Mouse (Mus musculus): ENCODE measurements around the gene Set. TPM values are rescaled to one million over a fixed set of nuclear protein-coding genes. Genes with fewer than 3 reads are reported as not detected.
A peak's percentile ranks its signal among the peaks of the same experiment; 100 is the strongest.

Gene Set
- polyA plus RNA-seq, 1 experiment, result 1,058 TPM

DNA sequence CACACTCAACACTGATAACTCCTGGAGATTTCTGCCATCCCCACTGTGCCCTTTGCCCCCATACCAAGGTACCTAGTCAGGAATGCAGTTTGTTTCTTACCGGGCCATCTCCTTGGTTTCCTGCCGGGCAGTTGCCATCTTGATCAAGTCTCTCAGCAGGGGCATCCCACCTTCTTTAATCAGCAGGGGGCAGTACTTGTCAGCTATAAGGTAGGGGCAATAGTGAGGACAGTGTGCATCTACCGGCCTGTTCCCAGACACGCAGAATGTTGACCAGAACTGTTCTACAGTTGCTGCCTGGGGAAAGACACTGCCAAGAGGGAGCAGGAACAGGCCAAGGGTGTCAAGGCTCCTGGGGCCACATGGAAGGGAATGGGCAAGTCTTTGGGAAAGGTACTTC, 43.0 kb downstream of the Set start:
- Histone ChIP-seq H3K36me3 (ENCODE audit: control insufficient read depth, insufficient read depth, low read length, poor library complexity, severe bottlenecking) (peaks cover 2% of the 10 kb centered on the region; the same call in 1 of the 2 replicates), H3K27ac (ENCODE audit: insufficient read depth, low read length) (no peak overlapping the region), H3K4me1 (ENCODE audit: control insufficient read depth, insufficient read depth, low read length) (no peaks in the 10 kb centered on the region), H3K4me3 (ENCODE audit: low read depth, low read length) (no peak overlapping the region), H3K9ac (ENCODE audit: low read depth, poor library complexity, severe bottlenecking) (no peak overlapping the region), H3K27me3 (ENCODE audit: control insufficient read depth, insufficient read depth, low read length, poor library complexity, severe bottlenecking) (no peaks in the 10 kb centered on the region), H3K9me3 (replicated peaks; ENCODE audit: control insufficient read depth, insufficient read depth, low read length, poor library complexity, severe bottlenecking) (no peaks in the 10 kb centered on the region)
- TF ChIP-seq CTCF (IDR thresholded peaks at IDR 0.05; ENCODE audit: low read depth, low read length) (peak; percentile 6), POLR2A (IDR thresholded peaks at IDR 0.05; ENCODE audit: insufficient read depth, low read length) (no peak)

DNA sequence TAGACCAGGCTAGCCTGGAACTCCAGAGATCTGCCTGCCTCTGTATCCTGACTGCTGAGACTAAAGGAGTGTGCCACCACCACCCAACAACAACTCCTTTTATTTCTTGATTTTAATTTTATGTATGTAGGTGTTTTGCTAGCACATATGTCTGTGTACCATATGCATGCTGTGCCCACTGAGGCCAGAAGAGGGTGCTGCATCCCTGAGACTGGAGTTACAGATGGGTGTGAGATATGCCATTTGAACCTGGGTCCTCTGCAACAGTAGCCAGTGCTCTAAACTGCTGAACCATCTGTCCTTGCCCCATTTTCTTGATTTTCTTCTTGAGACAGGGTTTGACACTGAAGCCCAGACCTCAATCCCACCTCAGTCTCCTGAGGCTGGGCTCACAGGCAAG, 49.2 kb downstream of the Set start:
- H3K9me3 ChIP-seq (replicated peaks; ENCODE audit: control insufficient read depth, insufficient read depth, low read length, poor library complexity, severe bottlenecking), result no peaks in the 10 kb centered on the region
- no peak overlapping the region for H3K9ac ChIP-seq (ENCODE audit: low read depth, poor library complexity, severe bottlenecking)
- H3K27me3 ChIP-seq (ENCODE audit: control insufficient read depth, insufficient read depth, low read length, poor library complexity, severe bottlenecking), result no peaks in the 10 kb centered on the region
- no peaks in the 10 kb centered on the region for H3K4me1 ChIP-seq (ENCODE audit: control insufficient read depth, insufficient read depth, low read length)
- H3K27ac ChIP-seq (ENCODE audit: insufficient read depth, low read length), result no peak overlapping the region; the same call in 1 of the 2 replicates
- no peak overlapping the region for H3K4me3 ChIP-seq (ENCODE audit: low read depth, low read length)
- H3K36me3 ChIP-seq (ENCODE audit: control insufficient read depth, insufficient read depth, low read length, poor library complexity, severe bottlenecking), result peaks cover 9% of the 10 kb centered on the region
- TF ChIP-seq POLR2A (IDR thresholded peaks at IDR 0.05; ENCODE audit: insufficient read depth, low read length), result no peak
- TF ChIP-seq CTCF (IDR thresholded peaks at IDR 0.05; ENCODE audit: low read depth, low read length), result peak; percentile 89

DNA sequence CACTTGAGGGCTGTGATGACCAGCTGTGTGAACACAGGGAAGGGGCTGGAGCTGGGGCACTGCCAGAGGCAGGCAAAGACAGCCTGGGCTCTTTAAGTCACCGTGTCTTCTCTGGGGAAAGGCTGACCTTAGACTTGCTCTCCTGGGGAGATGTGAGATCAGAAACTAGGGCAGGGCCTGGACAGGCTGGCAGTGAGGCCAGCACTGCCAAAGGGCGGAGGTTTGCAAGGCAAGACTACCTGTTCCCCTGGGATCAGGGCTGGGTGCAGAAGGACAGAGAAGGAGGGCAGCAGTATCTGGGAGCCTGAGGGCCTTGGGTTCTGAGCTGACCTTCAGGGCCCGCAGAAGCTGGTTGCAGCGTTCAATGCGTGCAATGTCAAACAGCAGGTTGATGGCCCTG, 50.5 kb downstream of the Set start:
- H3K4me3 ChIP-seq (ENCODE audit: low read depth, low read length), result no peak overlapping the region
- no peak overlapping the region for H3K9ac ChIP-seq (ENCODE audit: low read depth, poor library complexity, severe bottlenecking)
- peaks cover 7% of the 10 kb centered on the region for H3K36me3 ChIP-seq (ENCODE audit: control insufficient read depth, insufficient read depth, low read length, poor library complexity, severe bottlenecking)

DNA sequence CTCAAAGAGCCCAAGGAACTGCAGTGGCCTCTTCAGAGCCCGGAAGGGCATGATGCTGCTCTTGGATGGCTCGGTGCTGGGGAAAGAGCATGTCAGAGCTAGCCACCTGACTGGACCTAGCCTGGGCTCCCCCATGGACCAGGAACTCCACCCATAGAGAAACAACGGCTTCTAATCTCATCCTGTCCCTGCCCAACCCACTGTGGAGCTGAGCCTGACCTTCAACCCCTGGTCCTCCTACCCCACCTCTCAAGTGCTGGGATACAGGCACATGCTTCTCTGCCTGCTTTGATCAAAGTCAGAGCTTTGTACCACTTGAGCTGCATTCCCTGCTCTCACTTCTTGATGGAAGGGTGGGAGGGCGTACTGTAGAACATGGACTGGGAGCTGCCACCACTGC, 51.1 kb downstream of the Set start:
- peaks cover 6% of the 10 kb centered on the region for H3K36me3 ChIP-seq (ENCODE audit: control insufficient read depth, insufficient read depth, low read length, poor library complexity, severe bottlenecking)
- H3K27me3 ChIP-seq (ENCODE audit: control insufficient read depth, insufficient read depth, low read length, poor library complexity, severe bottlenecking), result no peaks in the 10 kb centered on the region
- no peak overlapping the region for H3K27ac ChIP-seq (ENCODE audit: insufficient read depth, low read length)
- H3K4me1 ChIP-seq (ENCODE audit: control insufficient read depth, insufficient read depth, low read length), result no peaks in the 10 kb centered on the region
- H3K9ac ChIP-seq (ENCODE audit: low read depth, poor library complexity, severe bottlenecking), result no peak overlapping the region
- no peak overlapping the region for H3K4me3 ChIP-seq (ENCODE audit: low read depth, low read length)
- no peaks in the 10 kb centered on the region for H3K9me3 ChIP-seq (replicated peaks; ENCODE audit: control insufficient read depth, insufficient read depth, low read length, poor library complexity, severe bottlenecking)
- no peak for TF ChIP-seq EP300 (IDR thresholded peaks at IDR 0.05; ENCODE audit: insufficient read depth, low read depth, low read length)

More for the DNA sequence above, 50.5 kb downstream of the Set start:
- H3K27ac ChIP-seq (ENCODE audit: insufficient read depth, low read length), result no peak overlapping the region
- no peaks in the 10 kb centered on the region for H3K9me3 ChIP-seq (replicated peaks; ENCODE audit: control insufficient read depth, insufficient read depth, low read length, poor library complexity, severe bottlenecking)
- TF ChIP-seq EP300 (IDR thresholded peaks at IDR 0.05; ENCODE audit: insufficient read depth, low read depth, low read length), result no peak
- TF ChIP-seq POLR2A (IDR thresholded peaks at IDR 0.05; ENCODE audit: insufficient read depth, low read length), result no peak
- TF ChIP-seq CTCF (IDR thresholded peaks at IDR 0.05; ENCODE audit: low read depth, low read length), result no peak
- H3K27me3 ChIP-seq (ENCODE audit: control insufficient read depth, insufficient read depth, low read length, poor library complexity, severe bottlenecking), result no peaks in the 10 kb centered on the region
- no peaks in the 10 kb centered on the region for H3K4me1 ChIP-seq (ENCODE audit: control insufficient read depth, insufficient read depth, low read length)

- Histone ChIP-seq H3K9me3 (replicated peaks; ENCODE audit: control insufficient read depth, insufficient read depth, low read length, poor library complexity, severe bottlenecking) (no peaks in the 10 kb centered on the region), H3K4me1 (ENCODE audit: control insufficient read depth, insufficient read depth, low read length) (no peaks in the 10 kb centered on the region), H3K36me3 (ENCODE audit: control insufficient read depth, insufficient read depth, low read length, poor library complexity, severe bottlenecking) (peaks cover 6% of the 10 kb centered on the region), H3K27me3 (ENCODE audit: control insufficient read depth, insufficient read depth, low read length, poor library complexity, severe bottlenecking) (no peaks in the 10 kb centered on the region), H3K27ac (ENCODE audit: insufficient read depth, low read length) (no peak overlapping the region), H3K9ac (ENCODE audit: low read depth, poor library complexity, severe bottlenecking) (no peak overlapping the region), H3K4me3 (ENCODE audit: low read depth, low read length) (no peak overlapping the region)
- TF ChIP-seq EP300 (IDR thresholded peaks at IDR 0.05; ENCODE audit: insufficient read depth, low read depth, low read length) (no peak), CTCF (IDR thresholded peaks at IDR 0.05; ENCODE audit: low read depth, low read length) (no peak), POLR2A (IDR thresholded peaks at IDR 0.05; ENCODE audit: insufficient read depth, low read length) (no peak)
These were observed 54.3 kb downstream of the Set start for GRCm38 (mm10) chr2:30111500-30111899.

- TF ChIP-seq CTCF (IDR thresholded peaks at IDR 0.05; ENCODE audit: low read depth, low read length) (no peak), EP300 (IDR thresholded peaks at IDR 0.05; ENCODE audit: insufficient read depth, low read depth, low read length) (no peak), POLR2A (IDR thresholded peaks at IDR 0.05; ENCODE audit: insufficient read depth, low read length) (no peak)
- Histone ChIP-seq H3K4me1 (ENCODE audit: control insufficient read depth, insufficient read depth, low read length) (no peaks in the 10 kb centered on the region), H3K9me3 (replicated peaks; ENCODE audit: control insufficient read depth, insufficient read depth, low read length, poor library complexity, severe bottlenecking) (no peaks in the 10 kb centered on the region), H3K4me3 (ENCODE audit: low read depth, low read length) (no peak overlapping the region), H3K36me3 (ENCODE audit: control insufficient read depth, insufficient read depth, low read length, poor library complexity, severe bottlenecking) (peaks cover 6% of the 10 kb centered on the region), H3K27ac (ENCODE audit: insufficient read depth, low read length) (no peak overlapping the region), H3K27me3 (ENCODE audit: control insufficient read depth, insufficient read depth, low read length, poor library complexity, severe bottlenecking) (no peaks in the 10 kb centered on the region), H3K9ac (ENCODE audit: low read depth, poor library complexity, severe bottlenecking) (no peak overlapping the region)
These were observed 55.4 kb downstream of the Set start for GRCm38 (mm10) chr2:30112564-30112963.
